Mouse (Mus musculus) midbrain, embryonic 16.5 days (tissue): ENCODE measurements around the gene Defb15. TPM values are rescaled to one million over a fixed set of nuclear protein-coding genes. Genes with fewer than 3 reads are reported as not detected.

Experiments used
- ATAC-seq: fragments of 200-750 bp; cut with Nextera tagmentation; 2 replicates; pipeline ENCODE4 v1.8.0; 2017; ENCODE audit warnings: moderate TSS enrichment
- H3K27ac ChIP-seq: fragments of 300-500 bp; sonication (generic); 2 replicates; pipeline ENCODE4 v1.5.1; 2014; ENCODE audit warnings: mild to moderate bottlenecking, low read length, mixed read lengths
- H3K27me3 ChIP-seq: fragments of 300-500 bp; sonication (generic); 2 replicates; pipeline ENCODE4 v1.6.1; 2014; ENCODE audit warnings: low read depth, low read length, mixed read lengths; ENCODE audit not compliant: control insufficient read depth, insufficient read depth
- H3K36me3 ChIP-seq: fragments of 300-500 bp; sonication (generic); 2 replicates; pipeline ENCODE4 v1.6.1; 2014; ENCODE audit warnings: mild to moderate bottlenecking, low read length, moderate library complexity, mixed read lengths; ENCODE audit not compliant: control insufficient read depth, insufficient read depth
- H3K4me1 ChIP-seq: fragments of 300-500 bp; sonication (generic); 2 replicates; pipeline ENCODE4 v1.6.1; 2014; ENCODE audit warnings: mild to moderate bottlenecking, low read length, mixed read lengths; ENCODE audit not compliant: control insufficient read depth, insufficient read depth
- H3K4me2 ChIP-seq: fragments of 300-500 bp; sonication (generic); 2 replicates; pipeline ENCODE4 v1.6.1; 2014; ENCODE audit warnings: mild to moderate bottlenecking, low read length, mixed read lengths
- H3K4me3 ChIP-seq: fragments of 300-500 bp; sonication (generic); 2 replicates; pipeline ENCODE4 v1.5.1; 2014; ENCODE audit warnings: low read depth, mild to moderate bottlenecking, low read length, moderate library complexity, mixed read lengths
- H3K9ac ChIP-seq: fragments of 300-500 bp; sonication (generic); 2 replicates; pipeline ENCODE4 v1.6.1; 2014; ENCODE audit warnings: low read depth, low read length, mixed read lengths
- H3K9me3 ChIP-seq: fragments of 300-500 bp; sonication (generic); replicated peaks from 2 replicates; pipeline ENCODE4 v1.6.1; 2014; ENCODE audit warnings: mild to moderate bottlenecking, low read length, mixed read lengths; ENCODE audit not compliant: control insufficient read depth, poor library complexity, severe bottlenecking
- WGBS: fragments of 180-500 bp; shearing (Covaris S2); extraction: QIAGEN DNeasy Blood & Tissue Kit; methylation state at CpG from one replicate; pipeline ENCODE4 v1.1.7; 2014; 5-methylcytosine and 5-hydroxymethylcytosine counted together
- polyA plus RNA-seq: library from polyadenylated mRNA; unstranded; fragments of >200 nt; fragmentation: Nextera tagmentation; extraction: Ambion mirVana; gene quantifications from 2 replicates; pipeline ENCODE4 v1.2.1, GENCODE M21; 2015

Gene Defb15
- not detected in 2 replicates for polyA plus RNA-seq

GRCm38 (mm10) chr8:21932610-21933009 is at the start of gene Defb15:
Defb15 (minus strand) TSS chr8:21932710.
- 94% methylated on average over 6 of the region's 6 CpGs for WGBS
- no peak for ATAC-seq
- no peaks in the 10 kb centered on the region for H3K9me3 ChIP-seq

GRCm38 (mm10) chr8:21981664-21982337 is 49.3 kb upstream of the Defb15 start:
- 59% methylated on average over 8 of the region's 8 CpGs for WGBS
- Histone ChIP-seq H3K4me2 (no peak overlapping the region), H3K27ac (no peak overlapping the region), H3K36me3 (no peaks in the 10 kb centered on the region), H3K27me3 (no peaks in the 10 kb centered on the region), H3K4me3 (no peak overlapping the region), H3K9ac (no peak overlapping the region), H3K9me3 (no peaks in the 10 kb centered on the region), H3K4me1 (no peaks in the 10 kb centered on the region)
- ATAC-seq, result peak; percentile 86

More at GRCm38 (mm10) chr8:21932610-21933009, at the start of gene Defb15:
- Histone ChIP-seq H3K4me2 (no peak within 1 kb of the TSS), H3K36me3 (no peaks in the 10 kb centered on the region), H3K27ac (no peak within 1 kb of the TSS), H3K27me3 (no peaks in the 10 kb centered on the region), H3K4me3 (no peak within 1 kb of the TSS), H3K4me1 (no peaks in the 10 kb centered on the region), H3K9ac (no peak within 1 kb of the TSS)

GRCm38 (mm10) chr8:21978193-21978592 is 45.7 kb upstream of the Defb15 start:
- Histone ChIP-seq H3K4me2 (no peak overlapping the region), H3K9me3 (no peaks in the 10 kb centered on the region), H3K27ac (no peak overlapping the region), H3K4me1 (no peaks in the 10 kb centered on the region), H3K4me3 (no peak overlapping the region), H3K9ac (no peak overlapping the region), H3K27me3 (no peaks in the 10 kb centered on the region), H3K36me3 (no peaks in the 10 kb centered on the region)
- WGBS, result 58% methylated on average over 4 of the region's 4 CpGs
- ATAC-seq, result no peak; the same call in 1 of the 2 replicates

- whole genome bisulfite sequencing, result 88% methylated on average over 3 of the region's 3 CpGs
- Histone ChIP-seq H3K9me3 (no peaks in the 10 kb centered on the region), H3K4me2 (no peak within 1 kb of the TSS), H3K9ac (no peak within 1 kb of the TSS), H3K36me3 (no peaks in the 10 kb centered on the region), H3K27me3 (no peaks in the 10 kb centered on the region), H3K4me1 (no peaks in the 10 kb centered on the region), H3K27ac (no peak within 1 kb of the TSS), H3K4me3 (no peak within 1 kb of the TSS)
- no peak for ATAC-seq
Observed at GRCm38 (mm10) chr8:21969475-21969874, 37.0 kb upstream of the Defb15 start, which contains the start of gene Ccdc70. Ccdc70 (plus strand) TSS chr8:21969775.

- H3K9ac ChIP-seq, result no peak overlapping the region
- H3K9me3 ChIP-seq, result no peaks in the 10 kb centered on the region
- H3K27ac ChIP-seq, result no peak overlapping the region
- H3K36me3 ChIP-seq, result no peaks in the 10 kb centered on the region
- no peak overlapping the region for H3K4me2 ChIP-seq
- H3K4me1 ChIP-seq, result no peaks in the 10 kb centered on the region
- 75% methylated on average over 1 of the region's 1 CpGs for WGBS
- ATAC-seq, result no peak
- H3K27me3 ChIP-seq, result no peaks in the 10 kb centered on the region
- no peak overlapping the region for H3K4me3 ChIP-seq
Observed at GRCm38 (mm10) chr8:21966646-21967045, 34.1 kb upstream of the Defb15 start.

- H3K27me3 ChIP-seq, result no peaks in the 10 kb centered on the region
- H3K4me2 ChIP-seq, result no peak within 1 kb of the TSS
- H3K9me3 ChIP-seq, result no peaks in the 10 kb centered on the region
- H3K4me3 ChIP-seq, result no peak within 1 kb of the TSS
- no peak within 1 kb of the TSS for H3K9ac ChIP-seq
- H3K4me1 ChIP-seq, result no peaks in the 10 kb centered on the region
- WGBS, result 94% methylated on average over 2 of the region's 2 CpGs
- no peak for ATAC-seq
- H3K36me3 ChIP-seq, result no peaks in the 10 kb centered on the region
- H3K27ac ChIP-seq, result no peak within 1 kb of the TSS
Observed at GRCm38 (mm10) chr8:21958414-21958813, 25.9 kb upstream of the Defb15 start, which contains the start of gene Fam90a1a. Fam90a1a (plus strand) TSS chr8:21958714.

- H3K9me3 ChIP-seq, result no peaks in the 10 kb centered on the region
- H3K27ac ChIP-seq, result no peak overlapping the region
- no peak overlapping the region for H3K4me2 ChIP-seq
- 77% methylated on average over 3 of the region's 3 CpGs for WGBS
- H3K27me3 ChIP-seq, result no peaks in the 10 kb centered on the region
- H3K36me3 ChIP-seq, result no peaks in the 10 kb centered on the region
- H3K9ac ChIP-seq, result no peak overlapping the region
- no peak for ATAC-seq
- H3K4me1 ChIP-seq, result no peaks in the 10 kb centered on the region
- no peak overlapping the region for H3K4me3 ChIP-seq
Observed at GRCm38 (mm10) chr8:21956336-21956735, 23.8 kb upstream of the Defb15 start.

GRCm38 (mm10) chr8:21955321-21955720 is 22.8 kb upstream of the Defb15 start:
- no peak for ATAC-seq
- no peaks in the 10 kb centered on the region for H3K9me3 ChIP-seq
- 6% methylated on average over 9 of the region's 9 CpGs for WGBS
- H3K4me1 ChIP-seq, result no peaks in the 10 kb centered on the region
- no peak overlapping the region for H3K4me2 ChIP-seq
- H3K4me3 ChIP-seq, result no peak overlapping the region
- H3K27ac ChIP-seq, result no peak overlapping the region
- no peaks in the 10 kb centered on the region for H3K36me3 ChIP-seq
- no peaks in the 10 kb centered on the region for H3K27me3 ChIP-seq
- no peak overlapping the region for H3K9ac ChIP-seq

GRCm38 (mm10) chr8:21947311-21948017 is 15.0 kb upstream of the Defb15 start:
- Histone ChIP-seq H3K9ac (no peak overlapping the region), H3K36me3 (no peaks in the 10 kb centered on the region), H3K4me3 (no peak overlapping the region), H3K27me3 (no peaks in the 10 kb centered on the region), H3K4me1 (no peaks in the 10 kb centered on the region), H3K4me2 (no peak overlapping the region), H3K9me3 (no peaks in the 10 kb centered on the region), H3K27ac (no peak overlapping the region)
- ATAC-seq, result no peak
- 53% methylated on average over 9 of the region's 9 CpGs for WGBS
